Mouse (Mus musculus): Measurements from ENCODE around the gene Gm44596. TPM values are rescaled to one million over a fixed set of nuclear protein-coding genes. Genes with fewer than 3 reads are reported as not detected.

Gm44596 gene
- polyA plus RNA-seq, 1 experiment = not detected

DNA sequence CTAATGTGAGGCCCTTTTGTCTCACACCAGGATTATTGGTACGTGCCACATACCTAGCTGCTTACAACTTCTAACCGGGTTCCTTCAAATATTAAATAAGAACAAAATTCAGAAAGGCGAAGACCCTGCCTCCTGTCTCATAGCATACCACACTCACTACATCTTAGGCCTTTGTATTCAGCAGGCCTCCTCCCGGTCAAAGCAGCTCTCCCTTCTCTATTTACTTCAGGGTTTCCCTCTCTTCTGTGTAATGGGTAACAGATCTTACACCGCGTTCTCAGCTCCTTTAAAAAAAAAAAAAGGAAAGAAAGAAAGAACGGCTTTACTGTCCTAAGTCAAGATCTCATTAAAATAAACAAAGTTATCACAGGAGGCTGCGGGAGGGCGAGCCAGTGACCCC, 13.4 kb upstream of the Gm44596 start:
- Histone ChIP-seq H3K27ac (ENCODE audit: insufficient read depth, low read length) (no peak overlapping the region; the same call in 1 of the 2 replicates), H3K4me3 (ENCODE audit: extremely low read depth, insufficient read depth, insufficient read length) (peak overlapping the region; percentile 95), H3K36me3 (ENCODE audit: control insufficient read depth, insufficient read depth, low read length) (peaks cover 5% of the 10 kb centered on the region; the same call in 1 of the 2 replicates), H3K4me1 (ENCODE audit: control insufficient read depth, insufficient read depth, insufficient read length) (0 out of 2 replicates have a peak, but pooled peaks cover 3% of the 10 kb centered on the region), H3K27me3 (ENCODE audit: control insufficient read depth, insufficient read depth, low read length) (no peaks in the 10 kb centered on the region)
- no peak for DNase-seq (ENCODE audit: low read depth in 1 of 2, low spot score in 2 of 2)
- TF ChIP-seq POLR2A (IDR thresholded peaks at IDR 0.05; ENCODE audit: low read depth, low read length) (no peak), CTCF (IDR thresholded peaks at IDR 0.05; ENCODE audit: extremely low read depth, insufficient read depth, insufficient read length, insufficient replicate concordance) (no peak)
- 22% methylated on average over 9 of the region's 9 CpGs for WGBS

DNA sequence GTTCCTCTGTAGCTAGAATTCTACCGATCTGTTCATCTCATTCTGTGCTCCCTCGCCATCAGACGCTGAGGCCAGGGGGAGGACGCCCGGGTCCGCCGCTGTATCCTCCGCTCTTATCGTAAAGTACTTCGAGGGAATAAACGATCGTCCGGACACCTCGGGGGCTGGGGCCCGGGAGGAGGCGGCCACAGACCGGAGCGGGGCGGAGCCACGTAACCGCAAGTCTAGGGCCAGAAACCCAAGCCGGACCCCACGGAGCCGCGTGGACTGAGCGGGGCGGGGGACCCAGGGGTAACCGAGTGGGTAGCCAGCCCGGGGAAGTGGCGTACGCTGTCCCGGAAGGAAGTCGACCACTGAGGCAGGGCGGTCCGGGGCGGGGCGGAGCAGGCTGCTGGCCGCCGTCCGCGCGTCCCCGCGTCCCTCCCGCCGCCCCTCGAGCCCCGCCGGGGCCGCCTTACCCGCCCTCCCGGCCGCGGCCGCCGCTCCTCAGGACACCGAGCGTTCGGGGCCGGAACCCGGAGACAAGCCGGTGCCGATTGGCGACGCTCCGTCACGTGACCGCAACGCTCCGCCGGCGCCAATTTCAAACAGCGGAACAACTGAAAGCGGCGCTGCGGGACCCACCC, 12.8 kb upstream of the Gm44596 start, which contains the start of the genes Rhno1 and Foxm1:
Rhno1 (minus strand) TSS at position 531 of the 626 bp plus-strand sequence.
Foxm1 (plus strand) TSS at position 587 of the 626 bp plus-strand sequence.
- Histone ChIP-seq H3K4me1 (ENCODE audit: control insufficient read depth, insufficient read depth, insufficient read length) (0 out of 2 replicates have a peak, but pooled peaks cover 3% of the 10 kb centered on the region), H3K4me3 (ENCODE audit: extremely low read depth, insufficient read depth, insufficient read length) (peak within 1 kb of the TSS; percentile 95), H3K36me3 (ENCODE audit: control insufficient read depth, insufficient read depth, low read length) (peaks cover 4% of the 10 kb centered on the region; the same call in 1 of the 2 replicates), H3K27me3 (ENCODE audit: control insufficient read depth, insufficient read depth, low read length) (no peaks in the 10 kb centered on the region), H3K27ac (ENCODE audit: insufficient read depth, low read length) (peak within 1 kb of the TSS; percentile 85)
- under 1% methylated on average over 76 of the region's 76 CpGs for WGBS
- TF ChIP-seq CTCF (IDR thresholded peaks at IDR 0.05; ENCODE audit: extremely low read depth, insufficient read depth, insufficient read length, insufficient replicate concordance) = no peak
- TF ChIP-seq POLR2A (IDR thresholded peaks at IDR 0.05; ENCODE audit: low read depth, low read length) = no peak; the same call in 1 of the 2 replicates
- peak; percentile 42 to 75 for DNase-seq (ENCODE audit: low read depth in 1 of 2, low spot score in 2 of 2)

DNA sequence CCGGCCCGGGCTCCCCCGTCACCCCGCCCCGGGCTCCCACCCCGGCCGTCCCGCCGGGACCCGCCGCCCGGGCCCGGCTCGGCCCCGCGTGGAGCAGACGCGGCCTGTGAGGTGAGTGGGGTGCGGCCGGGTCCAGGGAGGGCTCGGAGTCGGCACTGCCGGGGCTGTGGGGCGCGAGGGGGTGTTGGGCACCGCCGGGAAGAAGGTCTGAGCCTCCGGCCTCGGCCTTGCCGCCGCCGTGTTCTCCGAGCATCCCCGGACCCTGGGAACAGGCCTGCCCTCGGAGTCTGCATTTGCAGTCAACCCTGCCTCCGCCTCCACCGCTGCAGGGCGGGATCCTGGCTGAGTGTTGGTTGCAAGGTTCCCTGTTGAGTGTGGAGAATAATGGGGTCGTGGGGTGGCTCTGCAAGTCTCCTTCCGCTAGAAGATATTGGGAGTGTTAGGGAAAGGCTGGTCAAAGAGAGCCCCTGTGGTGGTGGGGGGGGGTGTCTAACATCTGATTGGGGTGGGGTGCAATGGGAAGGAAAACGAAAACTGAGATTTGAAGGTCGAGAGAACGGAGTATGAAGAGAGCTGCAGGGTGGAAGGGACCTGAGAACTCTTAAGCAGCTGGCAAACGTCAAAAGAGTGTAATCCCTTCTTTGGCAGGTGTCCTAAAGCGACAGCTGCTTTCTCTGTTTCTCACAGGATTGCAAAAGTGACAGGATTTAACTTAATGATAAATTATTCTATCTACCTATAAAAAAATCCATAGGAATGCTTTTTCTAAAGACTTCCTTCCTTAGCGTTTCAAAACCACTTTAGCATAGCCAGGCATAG, 12.1 kb upstream of the Gm44596 start:
- Histone ChIP-seq H3K4me3 (ENCODE audit: extremely low read depth, insufficient read depth, insufficient read length) (peak overlapping the region; percentile 95), H3K27me3 (ENCODE audit: control insufficient read depth, insufficient read depth, low read length) (no peaks in the 10 kb centered on the region), H3K36me3 (ENCODE audit: control insufficient read depth, insufficient read depth, low read length) (peaks cover 3% of the 10 kb centered on the region; the same call in 1 of the 2 replicates), H3K27ac (ENCODE audit: insufficient read depth, low read length) (no peak overlapping the region), H3K4me1 (ENCODE audit: control insufficient read depth, insufficient read depth, insufficient read length) (0 out of 2 replicates have a peak, but pooled peaks cover 3% of the 10 kb centered on the region)
- whole genome bisulfite sequencing = 2% methylated on average over 46 of the region's 46 CpGs
- DNase-seq (ENCODE audit: low read depth in 1 of 2, low spot score in 2 of 2) = no peak
- no peak for TF ChIP-seq POLR2A (IDR thresholded peaks at IDR 0.05; ENCODE audit: low read depth, low read length)
- no peak for TF ChIP-seq CTCF (IDR thresholded peaks at IDR 0.05; ENCODE audit: extremely low read depth, insufficient read depth, insufficient read length, insufficient replicate concordance)

DNA sequence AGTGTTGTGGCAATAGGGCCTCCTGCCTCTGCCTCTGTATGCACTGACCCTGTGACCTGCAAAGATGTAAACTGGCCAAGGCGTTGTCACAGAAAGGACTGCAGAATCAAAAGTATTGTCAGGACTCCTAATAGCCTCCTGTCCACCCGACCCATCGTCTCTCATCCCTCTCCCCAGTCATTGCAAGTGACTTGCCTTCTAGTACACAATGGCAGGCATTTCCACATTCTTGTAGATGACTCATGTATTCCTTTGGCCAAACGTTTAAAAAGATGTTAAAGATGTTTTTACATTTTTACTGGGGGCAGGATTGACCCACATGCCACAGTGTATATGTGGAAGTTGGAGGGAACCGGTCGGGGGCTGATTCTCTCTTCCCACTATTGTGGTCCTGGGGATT, 10.6 kb upstream of the Gm44596 start:
- H3K27ac ChIP-seq (ENCODE audit: insufficient read depth, low read length) = no peak overlapping the region
- WGBS = 72% methylated on average over 6 of the region's 6 CpGs
- TF ChIP-seq POLR2A (IDR thresholded peaks at IDR 0.05; ENCODE audit: low read depth, low read length) (no peak), CTCF (IDR thresholded peaks at IDR 0.05; ENCODE audit: extremely low read depth, insufficient read depth, insufficient read length, insufficient replicate concordance) (no peak)
- no peaks in the 10 kb centered on the region for H3K36me3 ChIP-seq (ENCODE audit: control insufficient read depth, insufficient read depth, low read length)
- H3K4me3 ChIP-seq (ENCODE audit: extremely low read depth, insufficient read depth, insufficient read length) = no peak overlapping the region
- H3K27me3 ChIP-seq (ENCODE audit: control insufficient read depth, insufficient read depth, low read length) = no peaks in the 10 kb centered on the region
- H3K4me1 ChIP-seq (ENCODE audit: control insufficient read depth, insufficient read depth, insufficient read length) = 0 out of 2 replicates have a peak, but pooled peaks cover 3% of the 10 kb centered on the region
- DNase-seq (ENCODE audit: low read depth in 1 of 2, low spot score in 2 of 2) = no peak

DNA sequence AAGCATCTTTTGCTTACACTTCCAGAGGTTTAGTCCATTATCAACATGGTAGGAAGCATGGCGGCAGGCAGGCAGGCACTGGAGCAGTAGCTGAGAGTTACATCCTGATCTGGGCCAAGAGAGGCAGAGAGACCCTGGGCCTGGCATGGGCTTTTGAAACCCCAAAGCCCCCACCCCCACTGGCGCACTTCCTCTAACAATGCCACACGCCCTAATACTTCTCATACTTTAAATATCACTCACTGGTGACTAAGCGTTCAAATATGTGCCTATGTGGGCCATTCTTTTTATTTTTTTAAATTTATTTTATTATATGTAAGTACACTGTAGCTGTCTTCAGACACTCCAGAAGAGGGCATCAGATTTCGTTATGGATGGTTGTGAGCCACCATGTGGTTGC, 8.8 kb upstream of the Gm44596 start:
- no peak for DNase-seq (ENCODE audit: low read depth in 1 of 2, low spot score in 2 of 2)
- Histone ChIP-seq H3K36me3 (ENCODE audit: control insufficient read depth, insufficient read depth, low read length) (no peaks in the 10 kb centered on the region), H3K27ac (ENCODE audit: insufficient read depth, low read length) (no peak overlapping the region), H3K4me1 (ENCODE audit: control insufficient read depth, insufficient read depth, insufficient read length) (0 out of 2 replicates have a peak, but pooled peaks cover 3% of the 10 kb centered on the region), H3K27me3 (ENCODE audit: control insufficient read depth, insufficient read depth, low read length) (no peaks in the 10 kb centered on the region), H3K4me3 (ENCODE audit: extremely low read depth, insufficient read depth, insufficient read length) (no peak overlapping the region)
- WGBS = 89% methylated on average over 5 of the region's 5 CpGs
- TF ChIP-seq POLR2A (IDR thresholded peaks at IDR 0.05; ENCODE audit: low read depth, low read length) (no peak), CTCF (IDR thresholded peaks at IDR 0.05; ENCODE audit: extremely low read depth, insufficient read depth, insufficient read length, insufficient replicate concordance) (no peak)

DNA sequence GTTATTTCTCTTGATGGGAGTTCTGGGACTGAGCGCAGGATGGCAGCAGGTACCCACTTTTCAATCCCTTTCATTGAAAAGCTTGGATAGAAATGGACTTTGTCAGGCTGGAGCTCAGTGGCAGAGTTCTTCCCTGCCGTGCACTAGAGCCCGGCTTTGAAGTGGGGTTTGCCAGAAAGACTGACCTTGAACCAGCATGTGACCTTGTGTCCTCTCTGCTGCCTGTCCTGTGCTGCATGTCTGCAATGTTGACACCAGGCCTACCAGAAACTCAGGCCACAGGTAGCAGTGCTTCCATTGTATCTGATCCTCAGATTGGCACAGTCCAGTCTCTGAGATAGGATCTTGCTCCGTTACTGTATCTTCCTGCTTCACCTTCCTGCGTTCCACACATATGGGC, 5.3 kb upstream of the Gm44596 start:
- peaks cover 8% of the 10 kb centered on the region for H3K36me3 ChIP-seq (ENCODE audit: control insufficient read depth, insufficient read depth, low read length)
- 98% methylated on average over 5 of the region's 5 CpGs for whole genome bisulfite sequencing

More for the DNA sequence above, 5.3 kb upstream of the Gm44596 start:
- H3K4me3 ChIP-seq (ENCODE audit: extremely low read depth, insufficient read depth, insufficient read length) = no peak overlapping the region
- no peaks in the 10 kb centered on the region for H3K4me1 ChIP-seq (ENCODE audit: control insufficient read depth, insufficient read depth, insufficient read length)
- TF ChIP-seq POLR2A (IDR thresholded peaks at IDR 0.05; ENCODE audit: low read depth, low read length) (no peak), CTCF (IDR thresholded peaks at IDR 0.05; ENCODE audit: extremely low read depth, insufficient read depth, insufficient read length, insufficient replicate concordance) (no peak)
- H3K27me3 ChIP-seq (ENCODE audit: control insufficient read depth, insufficient read depth, low read length) = no peaks in the 10 kb centered on the region
- H3K27ac ChIP-seq (ENCODE audit: insufficient read depth, low read length) = no peak overlapping the region
- DNase-seq (ENCODE audit: low read depth in 1 of 2, low spot score in 2 of 2) = no peak

Data from spleen, adult 2 months (tissue).